Mouse (Mus musculus): ENCODE results near the gene Pdxp. TPM values are rescaled to one million over a fixed set of nuclear protein-coding genes. Genes with fewer than 3 reads are reported as not detected.
A peak's percentile ranks its signal among the peaks of the same experiment; 100 is the strongest.

Gene Pdxp
- polyA plus RNA-seq, 1 experiment from 2014 or later: 4.1 TPM

DNA sequence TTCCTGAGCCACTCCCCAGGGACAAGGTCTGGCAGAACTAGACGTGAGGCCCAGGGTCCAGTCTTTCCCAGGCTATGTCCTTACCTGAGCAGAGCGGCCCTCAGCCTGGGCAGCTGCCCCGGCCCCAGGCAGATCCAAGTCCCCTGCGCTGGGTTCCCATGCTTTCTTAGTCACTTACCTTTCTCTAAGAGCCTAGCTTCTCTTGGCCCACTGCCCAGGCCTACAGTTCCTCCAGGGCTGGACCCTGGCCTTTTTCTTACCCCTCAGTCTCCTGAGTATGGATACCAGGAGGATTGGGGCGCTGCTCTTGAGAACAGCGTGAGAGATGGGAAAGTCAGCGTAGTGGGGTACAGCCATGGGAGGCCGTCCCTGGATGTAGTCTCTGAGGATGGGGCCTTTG is 33.3 kb upstream of the Pdxp start:
- Histone ChIP-seq H3K27ac (replicated peaks) (no peak overlapping the region), H3K4me2 (replicated peaks; ENCODE audit: low read depth) (no peak overlapping the region), H3K9me3 (ENCODE audit: control insufficient read depth, low read length) (no peaks in the 10 kb centered on the region), H3K4me3 (ENCODE audit: low read depth, low read length) (no peak overlapping the region), H3K27me3 (ENCODE audit: control insufficient read depth, insufficient read depth, low read length) (no peaks in the 10 kb centered on the region), H3K4me1 (replicated peaks; ENCODE audit: control insufficient read depth, insufficient read depth) (peaks cover 7% of the 10 kb centered on the region), H3K36me3 (ENCODE audit: control insufficient read depth, insufficient read depth, low read length) (peaks cover 30% of the 10 kb centered on the region), H3K9ac (ENCODE audit: low read length) (no peak overlapping the region)
- DNase-seq (ENCODE audit: low spot score): no peak
- 94% methylated on average over 8 of the region's 8 CpGs for WGBS
- TF ChIP-seq EP300 (optimal IDR thresholded peaks at IDR 0.05): no peak
- no peak for TF ChIP-seq CTCF (IDR thresholded peaks at IDR 0.05; ENCODE audit: low read depth)
- ATAC-seq (ENCODE audit: low FRiP score, low TSS enrichment): no peak

DNA sequence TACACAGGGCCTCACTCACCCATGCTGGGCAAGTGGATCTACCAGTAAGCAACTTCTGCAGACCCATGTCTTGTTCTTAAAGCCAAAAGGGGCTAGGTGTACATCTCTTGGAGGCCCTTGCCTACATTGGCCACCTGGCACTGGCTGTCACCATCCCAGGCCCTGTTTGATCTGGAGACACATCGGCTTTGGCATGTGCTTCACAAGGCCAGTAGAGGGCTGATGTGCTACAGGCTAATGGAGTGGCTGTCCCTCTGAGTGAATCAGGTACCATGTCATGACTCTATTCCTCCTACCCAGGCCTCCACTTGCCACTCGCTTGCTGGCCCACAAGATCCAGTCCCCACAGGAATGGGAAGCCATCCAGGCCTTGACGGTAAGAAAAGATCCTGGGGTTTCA is 31.9 kb upstream of the Pdxp start:
- H3K36me3 ChIP-seq (ENCODE audit: control insufficient read depth, insufficient read depth, low read length): peaks cover 37% of the 10 kb centered on the region
- no peaks in the 10 kb centered on the region for H3K27me3 ChIP-seq (ENCODE audit: control insufficient read depth, insufficient read depth, low read length)
- H3K4me3 ChIP-seq (ENCODE audit: low read depth, low read length): no peak overlapping the region
- TF ChIP-seq EP300 (optimal IDR thresholded peaks at IDR 0.05): no peak
- TF ChIP-seq CTCF (IDR thresholded peaks at IDR 0.05; ENCODE audit: low read depth): peak; percentile 51
- H3K9ac ChIP-seq (ENCODE audit: low read length): no peak overlapping the region
- WGBS: 85% methylated on average over 3 of the region's 3 CpGs
- H3K27ac ChIP-seq (replicated peaks): no peak overlapping the region
- H3K4me1 ChIP-seq (replicated peaks; ENCODE audit: control insufficient read depth, insufficient read depth): peaks cover 7% of the 10 kb centered on the region
- DNase-seq (ENCODE audit: low spot score) (no peak), ATAC-seq (ENCODE audit: low FRiP score, low TSS enrichment) (no peak)
- no peaks in the 10 kb centered on the region for H3K9me3 ChIP-seq (ENCODE audit: control insufficient read depth, low read length)
- H3K4me2 ChIP-seq (replicated peaks; ENCODE audit: low read depth): no peak overlapping the region

DNA sequence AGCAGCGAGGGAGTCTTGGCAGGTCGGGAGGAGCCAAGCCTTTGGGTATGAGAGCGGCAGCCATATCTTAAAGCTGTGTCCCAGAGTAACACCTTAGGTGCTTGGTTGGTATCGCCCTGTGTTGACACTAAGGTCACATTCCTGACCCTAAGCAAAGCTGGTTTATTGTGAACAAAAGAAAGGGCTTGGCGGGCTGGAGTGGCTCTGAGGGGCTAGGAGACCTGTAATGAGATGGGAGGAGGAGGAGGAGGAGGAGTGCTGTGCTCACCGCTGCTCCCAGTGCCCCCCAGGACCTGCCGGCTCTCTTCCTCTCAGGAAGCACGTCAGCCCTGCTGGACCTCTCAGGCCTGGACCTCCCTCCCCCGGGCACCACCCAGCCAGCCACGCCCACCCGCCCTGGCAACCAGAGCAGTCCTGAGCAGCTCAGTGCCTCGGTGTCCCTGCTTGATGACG is 24.3 kb upstream of the Pdxp start:
- TF ChIP-seq EP300 (optimal IDR thresholded peaks at IDR 0.05): no peak
- no peak for TF ChIP-seq CTCF (IDR thresholded peaks at IDR 0.05; ENCODE audit: low read depth)
- peak; percentile 69 for ATAC-seq (ENCODE audit: low FRiP score, low TSS enrichment)
- 34% methylated on average over 10 of the region's 13 CpGs for WGBS

DNA sequence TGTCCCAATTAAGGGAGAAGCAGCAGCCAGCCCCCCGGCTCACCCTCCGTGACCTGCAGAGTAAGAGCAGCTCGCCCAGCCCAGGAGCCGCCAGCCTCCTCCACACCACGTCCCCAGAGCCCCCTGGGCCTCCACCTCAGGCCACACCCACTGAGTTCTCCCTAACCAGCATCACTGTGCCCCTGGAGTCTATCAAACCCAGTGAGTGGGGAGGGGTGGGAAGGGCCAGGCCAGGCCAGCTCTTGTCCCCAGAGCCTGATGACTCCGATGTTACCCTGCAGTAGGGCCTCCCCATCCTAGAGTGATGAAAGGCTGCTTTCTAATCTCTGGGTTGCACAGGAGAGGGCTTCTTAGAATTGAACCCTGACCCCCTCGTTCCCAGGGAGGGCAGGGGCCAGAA is 21.3 kb upstream of the Pdxp start:
- peaks cover 5% of the 10 kb centered on the region; the same call in 1 of the 2 replicates for H3K4me1 ChIP-seq (replicated peaks; ENCODE audit: control insufficient read depth, insufficient read depth)
- no peak overlapping the region for H3K4me2 ChIP-seq (replicated peaks; ENCODE audit: low read depth)
- no peak overlapping the region; the same call in 1 of the 2 replicates for H3K9ac ChIP-seq (ENCODE audit: low read length)
- DNase-seq (ENCODE audit: low spot score) (no peak), ATAC-seq (ENCODE audit: low FRiP score, low TSS enrichment) (no peak)
- no peaks in the 10 kb centered on the region for H3K27me3 ChIP-seq (ENCODE audit: control insufficient read depth, insufficient read depth, low read length)
- H3K27ac ChIP-seq (replicated peaks): no peak overlapping the region
- H3K9me3 ChIP-seq (ENCODE audit: control insufficient read depth, low read length): no peaks in the 10 kb centered on the region
- H3K36me3 ChIP-seq (ENCODE audit: control insufficient read depth, insufficient read depth, low read length): peaks cover 39% of the 10 kb centered on the region
- WGBS: 44% methylated on average over 7 of the region's 7 CpGs
- TF ChIP-seq EP300 (optimal IDR thresholded peaks at IDR 0.05) (no peak), CTCF (IDR thresholded peaks at IDR 0.05; ENCODE audit: low read depth) (no peak)
- no peak overlapping the region for H3K4me3 ChIP-seq (ENCODE audit: low read depth, low read length)

More for the DNA sequence above, 24.3 kb upstream of the Pdxp start:
- 0 out of 2 replicates have a peak overlapping the region, but pooled peaks have one; percentile 20 for H3K4me2 ChIP-seq (replicated peaks; ENCODE audit: low read depth)
- peaks cover 3% of the 10 kb centered on the region; the same call in 1 of the 2 replicates for H3K4me1 ChIP-seq (replicated peaks; ENCODE audit: control insufficient read depth, insufficient read depth)
- H3K9ac ChIP-seq (ENCODE audit: low read length): peak overlapping the region; percentile 41
- H3K9me3 ChIP-seq (ENCODE audit: control insufficient read depth, low read length): no peaks in the 10 kb centered on the region
- no peaks in the 10 kb centered on the region for H3K27me3 ChIP-seq (ENCODE audit: control insufficient read depth, insufficient read depth, low read length)
- H3K4me3 ChIP-seq (ENCODE audit: low read depth, low read length): no peak overlapping the region
- peak; percentile 88 for DNase-seq (ENCODE audit: low spot score)
- peaks cover 45% of the 10 kb centered on the region for H3K36me3 ChIP-seq (ENCODE audit: control insufficient read depth, insufficient read depth, low read length)
- H3K27ac ChIP-seq (replicated peaks): peak overlapping the region; percentile 56

DNA sequence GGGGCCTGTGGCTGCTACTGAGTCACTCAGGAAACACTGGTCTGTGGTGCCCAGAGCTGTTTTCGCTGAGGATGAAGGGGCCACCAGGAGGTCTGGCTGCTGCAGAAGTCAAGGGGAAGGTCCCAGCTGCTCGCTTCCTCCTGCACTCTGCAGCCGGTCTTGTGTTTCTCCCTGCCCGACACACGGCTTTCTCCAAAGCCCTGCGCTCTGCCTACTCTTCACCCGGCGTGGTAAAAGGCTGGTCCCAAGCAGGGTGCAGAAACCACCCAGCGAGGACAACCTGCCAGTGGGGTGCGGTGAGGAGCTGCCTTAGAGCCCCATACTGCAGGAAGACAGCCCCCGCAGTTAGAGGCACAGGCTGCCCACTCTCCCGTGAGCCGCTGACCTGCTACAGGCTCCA is 19.0 kb upstream of the Pdxp start:
- Histone ChIP-seq H3K27ac (replicated peaks) (peak overlapping the region; percentile 71), H3K9me3 (ENCODE audit: control insufficient read depth, low read length) (no peaks in the 10 kb centered on the region), H3K9ac (ENCODE audit: low read length) (peak overlapping the region; percentile 43; the same call in 1 of the 2 replicates), H3K4me1 (replicated peaks; ENCODE audit: control insufficient read depth, insufficient read depth) (peaks cover 2% of the 10 kb centered on the region; the same call in 1 of the 2 replicates), H3K36me3 (ENCODE audit: control insufficient read depth, insufficient read depth, low read length) (peaks cover 29% of the 10 kb centered on the region), H3K4me2 (replicated peaks; ENCODE audit: low read depth) (no peak overlapping the region), H3K27me3 (ENCODE audit: control insufficient read depth, insufficient read depth, low read length) (no peaks in the 10 kb centered on the region), H3K4me3 (ENCODE audit: low read depth, low read length) (no peak overlapping the region)
- WGBS: 65% methylated on average over 13 of the region's 13 CpGs
- DNase-seq (ENCODE audit: low spot score) (no peak), ATAC-seq (ENCODE audit: low FRiP score, low TSS enrichment) (no peak; the same call in 1 of the 2 replicates)
- no peak for TF ChIP-seq EP300 (optimal IDR thresholded peaks at IDR 0.05)
- TF ChIP-seq CTCF (IDR thresholded peaks at IDR 0.05; ENCODE audit: low read depth): no peak

DNA sequence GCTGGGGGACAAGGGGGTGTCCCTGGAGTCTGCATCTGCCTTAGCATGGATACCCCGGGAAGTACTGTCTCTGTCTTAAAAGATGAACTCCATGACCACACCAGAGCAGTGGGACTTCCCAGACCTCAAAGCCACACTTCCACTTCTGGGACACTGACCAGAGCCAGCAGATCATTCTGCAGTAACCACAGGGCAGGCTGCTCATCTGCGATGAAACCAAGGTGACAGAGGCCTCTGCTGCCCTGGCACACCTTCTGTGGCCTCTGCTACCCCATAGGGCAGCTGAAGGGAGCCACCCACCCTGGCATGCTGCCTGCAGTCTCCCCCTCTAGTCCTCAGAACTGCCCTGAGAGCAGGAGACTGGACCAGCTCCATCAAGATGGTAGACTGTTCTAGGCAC is 18.0 kb upstream of the Pdxp start:
- WGBS: 71% methylated on average over 2 of the region's 2 CpGs
- Histone ChIP-seq H3K36me3 (ENCODE audit: control insufficient read depth, insufficient read depth, low read length) (peaks cover 26% of the 10 kb centered on the region), H3K4me2 (replicated peaks; ENCODE audit: low read depth) (no peak overlapping the region), H3K27ac (replicated peaks) (peak overlapping the region; percentile 71), H3K4me1 (replicated peaks; ENCODE audit: control insufficient read depth, insufficient read depth) (peaks cover 5% of the 10 kb centered on the region), H3K4me3 (ENCODE audit: low read depth, low read length) (no peak overlapping the region), H3K27me3 (ENCODE audit: control insufficient read depth, insufficient read depth, low read length) (no peaks in the 10 kb centered on the region), H3K9ac (ENCODE audit: low read length) (peak overlapping the region; percentile 1; the same call in 1 of the 2 replicates), H3K9me3 (ENCODE audit: control insufficient read depth, low read length) (no peaks in the 10 kb centered on the region)
- TF ChIP-seq EP300 (optimal IDR thresholded peaks at IDR 0.05) (no peak), CTCF (IDR thresholded peaks at IDR 0.05; ENCODE audit: low read depth) (no peak)
- DNase-seq (ENCODE audit: low spot score) (no peak), ATAC-seq (ENCODE audit: low FRiP score, low TSS enrichment) (no peak)
